Mouse (Mus musculus): ENCODE results near the gene Ywhah. TPM values are rescaled to one million over a fixed set of nuclear protein-coding genes. Genes with fewer than 3 reads are reported as not detected.

The Ywhah gene
- total and polyA plus RNA-seq, 2 experiments from 2014 or later: 559 to 978 TPM

DNA sequence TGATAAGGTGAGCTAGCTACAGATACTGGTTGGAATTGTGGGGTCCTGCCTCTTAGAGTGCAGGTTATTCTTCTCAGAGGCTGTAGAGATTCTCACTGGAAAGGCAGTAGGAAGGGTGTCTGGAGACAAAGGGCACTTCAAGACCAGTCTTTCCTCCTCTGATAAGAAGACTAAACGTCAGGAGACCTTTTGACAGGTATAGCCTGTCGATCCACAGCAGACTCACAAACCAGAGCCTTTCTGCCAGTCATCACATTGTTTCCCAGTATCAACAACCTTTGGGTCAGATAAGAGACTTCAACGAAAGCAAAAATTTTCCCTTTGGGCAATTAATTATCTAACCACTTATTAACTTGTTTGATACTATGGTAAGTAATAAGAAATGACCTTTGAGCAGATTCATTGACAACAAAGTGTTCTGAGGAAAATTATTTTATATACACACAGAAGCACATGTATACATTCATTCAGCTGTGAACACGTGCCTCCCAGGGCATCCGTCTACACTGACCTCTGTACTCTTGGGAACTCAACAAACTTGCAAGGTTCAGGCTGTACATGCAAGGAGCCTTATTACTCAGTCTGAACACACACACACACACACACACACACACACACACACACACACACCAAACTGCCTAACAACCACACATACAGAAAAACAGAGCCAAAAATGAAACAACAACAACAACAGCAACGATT lies 58.0 kb downstream of the Ywhah start:
- Histone ChIP-seq H3K27me3 (ENCODE audit: insufficient read depth, low read length) (no peaks in the 10 kb centered on the region), H3K9ac (replicated peaks; ENCODE audit: low read length) (no peak overlapping the region), H3K9me3 (ENCODE audit: low read length) (no peaks in the 10 kb centered on the region), H3K36me3 (ENCODE audit: insufficient read depth, low read length) (no peaks in the 10 kb centered on the region), H3K4me2 (ENCODE audit: low read depth, low read length) (no peak overlapping the region), H3K4me1 (ENCODE audit: insufficient read depth, low read length) (no peaks in the 10 kb centered on the region), H3K27ac (no peak overlapping the region), H3K4me3 (ENCODE audit: low read length) (no peak overlapping the region)
- DNase-seq (ENCODE audit: low spot score) (no peak), ATAC-seq (no peak)
- 83% methylated on average over 6 of the region's 6 CpGs for WGBS
- TF ChIP-seq CTCF (IDR thresholded peaks at IDR 0.05; ENCODE audit: low read depth): no peak

Other genes with a start within 250 kb of the Ywhah start
- gene Pisd, start 233.2 kb upstream of the Ywhah start, total RNA-seq (2014; rRNA removed): 99.7 and 126 TPM in 2 replicates
- 79.2 and 83.6 TPM in 2 replicates for gene Pisd, start 233.2 kb upstream of the Ywhah start, polyA plus RNA-seq (2015; fragmentation: Nextera tagmentation; extraction: Ambion mirVana)
- gene Gm20671, start 191.7 kb upstream of the Ywhah start, total RNA-seq (2014; rRNA removed): 2.3 and 5.6 TPM in 2 replicates
- gene Gm20671, start 191.7 kb upstream of the Ywhah start, polyA plus RNA-seq (2015; fragmentation: Nextera tagmentation; extraction: Ambion mirVana): not detected in 2 replicates
- gene Prr14l, start 164.6 kb upstream of the Ywhah start, total RNA-seq (2014; rRNA removed): 21.0 and 23.8 TPM in 2 replicates
- 10.9 and 14.4 TPM in 2 replicates for gene Prr14l, start 164.6 kb upstream of the Ywhah start, polyA plus RNA-seq (2015; fragmentation: Nextera tagmentation; extraction: Ambion mirVana)
- 35.7 and 40.0 TPM in 2 replicates for gene Depdc5, start 155.1 kb upstream of the Ywhah start, total RNA-seq (2014; rRNA removed)
- 15.8 and 16.7 TPM in 2 replicates for gene Depdc5, start 155.1 kb upstream of the Ywhah start, polyA plus RNA-seq (2015; fragmentation: Nextera tagmentation; extraction: Ambion mirVana)
- 0.93 and 1.2 TPM in 2 replicates for gene Slc5a1, start 85.4 kb downstream of the Ywhah start, total RNA-seq (2014; rRNA removed)
- gene Slc5a1, start 85.4 kb downstream of the Ywhah start, polyA plus RNA-seq (2015; fragmentation: Nextera tagmentation; extraction: Ambion mirVana): 0.61 and 0.78 TPM in 2 replicates
- 4.3 TPM in 2 replicates for gene Spon2, start 199.6 kb downstream of the Ywhah start, total RNA-seq (2014; rRNA removed)
- 3.6 and 3.9 TPM in 2 replicates for gene Spon2, start 199.6 kb downstream of the Ywhah start, polyA plus RNA-seq (2015; fragmentation: Nextera tagmentation; extraction: Ambion mirVana)